In the genomic region with DNA sequence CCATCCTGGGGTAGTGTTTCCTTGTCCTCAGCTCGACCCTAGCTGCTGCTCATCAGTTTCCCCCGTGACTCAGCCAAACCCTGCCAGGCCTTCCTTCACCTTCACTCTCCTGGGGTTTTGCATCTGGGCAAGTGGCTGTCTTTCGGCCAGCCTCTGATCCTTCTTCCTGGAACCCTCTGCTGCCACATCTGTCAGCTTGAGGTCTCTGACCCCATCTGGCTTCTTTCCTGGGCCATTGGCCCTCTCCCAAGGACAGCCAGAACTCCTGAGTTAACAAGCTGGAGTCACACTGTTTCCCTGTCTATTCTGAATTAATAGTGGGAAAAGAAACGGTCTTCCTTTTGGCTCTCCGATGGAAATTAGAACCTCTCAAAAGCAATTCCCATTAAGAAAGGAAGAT, we compare ENCODE assay signal across 10 mouse cellular contexts.
DNase-seq lines count a peak whose midpoint lies in the region; ATAC-seq and TF ChIP-seq lines count a peak whose summit lies in the region.
"Had no signal": no experiment of that assay in that cellular context is flagged by ENCODE, and none has a peak within 500 bp of the region (broad histone marks: within the 10 kb centered on the region; RNA-seq: fewer than 3 reads in every experiment).

No protein-coding gene starts in this region.

- intact Hi-C loops in heart, adult 2 months (cut with DNase I): no loop called here

- peak; percentile 79 to 84 for DNase-seq in heart, adult 2 months
- no peak for DNase-seq in heart, embryonic 10.5 days (ENCODE audit: low spot score)
- peak; percentile 83 for DNase-seq in adrenal gland, adult 2 months
- peak; percentile 55 to 77 for DNase-seq in gastrocnemius, postnatal 4 days (ENCODE audit: low spot score in 2 of 2)
- DNase-seq in lung, postnatal 10 days: peak; percentile 75
- DNase-seq in c-Kit-positive CD71-positive TER-119-positive erythroid progenitor cells, embryonic 14.5 days (ENCODE audit: low spot score): no peak
- no peak for DNase-seq in stomach, postnatal 0 days (ENCODE audit: low spot score)
- DNase-seq in embryo, embryonic 11 days: no peak

- peaks cover 2% of the 10 kb centered on the region for H3K4me1 ChIP-seq in heart, adult 2 months (ENCODE audit: control insufficient read depth, insufficient read depth, low read length)
- H3K4me1 ChIP-seq in heart, embryonic 10.5 days: no peaks in the 10 kb centered on the region
- H3K4me1 ChIP-seq in stomach, postnatal 0 days (replicated peaks; ENCODE audit: control insufficient read depth, insufficient read depth): no peaks in the 10 kb centered on the region

- no peak overlapping the region for H3K9ac ChIP-seq in heart, adult 2 months (ENCODE audit: low read depth, low read length)
- no peak overlapping the region for H3K9ac ChIP-seq in stomach, postnatal 0 days (ENCODE audit: low read length)

- H3K27ac ChIP-seq in heart, adult 2 months: peak overlapping the region; percentile 45
- no peak overlapping the region for H3K27ac ChIP-seq in heart, embryonic 10.5 days
- no peak overlapping the region for H3K27ac ChIP-seq in stomach, postnatal 0 days (replicated peaks)
- H3K27ac ChIP-seq: left cerebral cortex, adult 2 months had no signal

- no peak for TF ChIP-seq POLR2A in heart, adult 2 months (IDR thresholded peaks at IDR 0.05; ENCODE audit: insufficient read depth, low read depth, low read length)

- no peak overlapping the region for H3K4me2 ChIP-seq in stomach, postnatal 0 days (replicated peaks; ENCODE audit: low read depth)

- no peaks in the 10 kb centered on the region for H3K9me3 ChIP-seq in heart, embryonic 10.5 days
- H3K9me3 ChIP-seq in stomach, postnatal 0 days (ENCODE audit: control insufficient read depth, low read length): no peaks in the 10 kb centered on the region

- H3K79me2 ChIP-seq in heart, adult 2 months (replicated peaks; ENCODE audit: control insufficient read depth, insufficient read depth, low read length): no peaks in the 10 kb centered on the region

- no peak overlapping the region for H3K4me3 ChIP-seq in heart, adult 2 months
- H3K4me3 ChIP-seq in heart, embryonic 10.5 days: no peak overlapping the region
- no peak overlapping the region for H3K4me3 ChIP-seq in stomach, postnatal 0 days (ENCODE audit: low read depth, low read length)
- H3K4me3 ChIP-seq: left cerebral cortex, adult 2 months had no signal

- H3K27me3 ChIP-seq in heart, adult 2 months (ENCODE audit: control insufficient read depth, insufficient read depth, low read length): no peaks in the 10 kb centered on the region
- H3K27me3 ChIP-seq in heart, embryonic 10.5 days (ENCODE audit: insufficient read depth, poor library complexity, severe bottlenecking): no peaks in the 10 kb centered on the region
- no peaks in the 10 kb centered on the region for H3K27me3 ChIP-seq in stomach, postnatal 0 days (ENCODE audit: control insufficient read depth, insufficient read depth, low read length)
- H3K27me3 ChIP-seq: CH12.LX had no signal

- no peak for TF ChIP-seq CTCF in heart, adult 2 months (IDR thresholded peaks at IDR 0.05)
- TF ChIP-seq CTCF in stomach, postnatal 0 days (IDR thresholded peaks at IDR 0.05; ENCODE audit: low read depth): no peak

- WGBS in heart, adult 2 months: 40% methylated on average over 5 of the region's 5 CpGs
- 66% methylated on average over 5 of the region's 5 CpGs for WGBS in heart, embryonic 10.5 days
- WGBS in stomach, postnatal 0 days: 57% methylated on average over 5 of the region's 5 CpGs

- 0 out of 2 replicates have a peak, but pooled peaks have one; percentile 14 for TF ChIP-seq EP300 in heart, adult 2 months (IDR thresholded peaks at IDR 0.05; ENCODE audit: insufficient read depth, low read depth, low read length)
- no peak for TF ChIP-seq EP300 in stomach, postnatal 0 days (optimal IDR thresholded peaks at IDR 0.05)

- peaks cover 3% of the 10 kb centered on the region; the same call in 1 of the 2 replicates for H3K36me3 ChIP-seq in heart, adult 2 months (ENCODE audit: control insufficient read depth, insufficient read depth, low read length)
- no peaks in the 10 kb centered on the region for H3K36me3 ChIP-seq in heart, embryonic 10.5 days
- H3K36me3 ChIP-seq in stomach, postnatal 0 days (ENCODE audit: control insufficient read depth, insufficient read depth, low read length): no peaks in the 10 kb centered on the region

- no peak for ATAC-seq in stomach, postnatal 0 days (ENCODE audit: low FRiP score, low TSS enrichment)

Comparison
In these comparisons a context has a peak if more than half of its experiments do, and no peak if none do; other contexts are left out.
1. DNase-seq: peak in heart, adult 2 months (2 of 2), adrenal gland, adult 2 months (single experiment), gastrocnemius, postnatal 4 days (2 of 2) and lung, postnatal 10 days (single experiment); none in heart, embryonic 10.5 days (single experiment), c-Kit-positive CD71-positive TER-119-positive erythroid progenitor cells, embryonic 14.5 days (single experiment), stomach, postnatal 0 days (single experiment) and embryo, embryonic 11 days (single experiment).